Mouse (Mus musculus) embryo, embryonic 9.5 days (tissue): Measurements from ENCODE around the gene Pigr.

Experiments
- DNase-seq: peaks from one replicate; pipeline ENCODE4 v3.0.0-alpha.2; 2017; ENCODE audit errors: extremely low spot score

Gene Pigr

GRCm38 (mm10) chr1:130829906-130830830 is 3.7 kb downstream of the Pigr start:
- no peak for DNase-seq

- DNase-seq, result no peak
Observed at GRCm38 (mm10) chr1:130832230-130833149, 6.0 kb downstream of the Pigr start.

- no peak for DNase-seq
Observed at GRCm38 (mm10) chr1:130835161-130835936, 8.9 kb downstream of the Pigr start.

- no peak for DNase-seq
Observed at GRCm38 (mm10) chr1:130838288-130838687, 11.8 kb downstream of the Pigr start.

- DNase-seq, result no peak
Observed at GRCm38 (mm10) chr1:130840599-130841379, 14.3 kb downstream of the Pigr start.

GRCm38 (mm10) chr1:130841621-130842020 is 15.1 kb downstream of the Pigr start:
- no peak for DNase-seq

- no peak for DNase-seq
Observed at GRCm38 (mm10) chr1:130844516-130844915, 18.0 kb downstream of the Pigr start.

- DNase-seq, result no peak
Observed at GRCm38 (mm10) chr1:130849530-130850214, 23.2 kb downstream of the Pigr start.

- no peak for DNase-seq
Observed at GRCm38 (mm10) chr1:130850405-130850804, 23.9 kb downstream of the Pigr start.

GRCm38 (mm10) chr1:130854819-130855218 is 28.3 kb downstream of the Pigr start:
- DNase-seq, result no peak

GRCm38 (mm10) chr1:130855723-130856122 is 29.2 kb downstream of the Pigr start:
- no peak for DNase-seq

- no peak for DNase-seq
Observed at GRCm38 (mm10) chr1:130857456-130857855, 31.0 kb downstream of the Pigr start.

- no peak for DNase-seq
Observed at GRCm38 (mm10) chr1:130864238-130864637, 37.8 kb downstream of the Pigr start.

GRCm38 (mm10) chr1:130864741-130865140 is 38.3 kb downstream of the Pigr start:
- no peak for DNase-seq

GRCm38 (mm10) chr1:130865541-130866221 is 39.2 kb downstream of the Pigr start, which contains the start of gene Fcmr:
TSS of gene Fcmr (plus strand) at chr1:130865669.
- DNase-seq, result no peak

- no peak for DNase-seq
Observed at GRCm38 (mm10) chr1:130872912-130873311, 46.4 kb downstream of the Pigr start.

- DNase-seq, result peak; percentile 48
Observed at GRCm38 (mm10) chr1:130875139-130875538, 48.7 kb downstream of the Pigr start.

GRCm38 (mm10) chr1:130875910-130876309 is 49.4 kb downstream of the Pigr start:
- no peak for DNase-seq

GRCm38 (mm10) chr1:130876931-130877509 is 50.5 kb downstream of the Pigr start:
- peak; percentile 60 for DNase-seq
